ENCODE assay signal across 8 mouse cellular contexts in genomic region chr11:55031991-55032280, GRCm38 (mm10). TPM values are rescaled to one million over a fixed set of nuclear protein-coding genes. Genes with fewer than 3 reads are reported as not detected.
DNase-seq lines count a peak whose midpoint lies in the region; ATAC-seq lines count a peak whose summit lies in the region.

No protein-coding gene starts in this region.

- H3K36me3 ChIP-seq in lung, embryonic 15.5 days, result no peaks in the 10 kb centered on the region
- no peaks in the 10 kb centered on the region for H3K36me3 ChIP-seq in forebrain, embryonic 15.5 days
- no peaks in the 10 kb centered on the region for H3K36me3 ChIP-seq in limb, embryonic 15.5 days
- no peaks in the 10 kb centered on the region; the same call in 1 of the 2 replicates for H3K36me3 ChIP-seq in stomach, embryonic 14.5 days (ENCODE audit: control insufficient read depth, insufficient read depth, low read length)

- peak overlapping the region; percentile 60 for H3K9ac ChIP-seq in lung, embryonic 15.5 days
- H3K9ac ChIP-seq in forebrain, embryonic 15.5 days (replicated peaks), result peak overlapping the region; percentile 63; the same call in 1 of the 2 replicates
- H3K9ac ChIP-seq in limb, embryonic 15.5 days, result no peak overlapping the region
- H3K9ac ChIP-seq in stomach, embryonic 14.5 days (replicated peaks; ENCODE audit: low read depth, low read length), result peak overlapping the region; percentile 86

- H3K4me2 ChIP-seq in lung, embryonic 15.5 days, result peak overlapping the region; percentile 83
- H3K4me2 ChIP-seq in forebrain, embryonic 15.5 days (replicated peaks), result peak overlapping the region; percentile 98
- peak overlapping the region; percentile 74 for H3K4me2 ChIP-seq in limb, embryonic 15.5 days
- H3K4me2 ChIP-seq in stomach, embryonic 14.5 days (replicated peaks; ENCODE audit: low read depth, low read length), result peak overlapping the region; percentile 84

- no peaks in the 10 kb centered on the region for H3K27me3 ChIP-seq in lung, embryonic 15.5 days
- H3K27me3 ChIP-seq in forebrain, embryonic 15.5 days, result no peaks in the 10 kb centered on the region
- no peaks in the 10 kb centered on the region for H3K27me3 ChIP-seq in limb, embryonic 15.5 days
- no peaks in the 10 kb centered on the region for H3K27me3 ChIP-seq in stomach, embryonic 14.5 days (ENCODE audit: control insufficient read depth, insufficient read depth, low read length)

- DNase-seq in lung, postnatal 36 days, result no peak
- DNase-seq in thymus, postnatal 4 days, result no peak
- no peak for DNase-seq in urinary bladder, adult 18-20 months (ENCODE audit: low spot score in 2 of 2)
- DNase-seq in natural killer cell, adult 2 months (ENCODE audit: low spot score in 2 of 2), result no peak

- H3K4me3 ChIP-seq in lung, embryonic 15.5 days, result peak overlapping the region; percentile 73
- peak overlapping the region; percentile 61 for H3K4me3 ChIP-seq in forebrain, embryonic 15.5 days
- peak overlapping the region; percentile 69 for H3K4me3 ChIP-seq in limb, embryonic 15.5 days
- H3K4me3 ChIP-seq in stomach, embryonic 14.5 days (ENCODE audit: low read depth, low read length), result peak overlapping the region; percentile 65

- H3K4me1 ChIP-seq in lung, embryonic 15.5 days, result peaks cover 51% of the 10 kb centered on the region
- H3K4me1 ChIP-seq in forebrain, embryonic 15.5 days, result peaks cover 26% of the 10 kb centered on the region
- H3K4me1 ChIP-seq in limb, embryonic 15.5 days, result peaks cover 55% of the 10 kb centered on the region
- H3K4me1 ChIP-seq in stomach, embryonic 14.5 days (ENCODE audit: control insufficient read depth, insufficient read depth, low read length), result peaks cover 41% of the 10 kb centered on the region

- H3K27ac ChIP-seq in lung, embryonic 15.5 days, result peak overlapping the region; percentile 98
- H3K27ac ChIP-seq in forebrain, embryonic 15.5 days (replicated peaks), result 0 out of 2 replicates have a peak overlapping the region, but pooled peaks have one; percentile 28
- H3K27ac ChIP-seq in limb, embryonic 15.5 days, result peak overlapping the region; percentile 87
- peak overlapping the region; percentile 94 for H3K27ac ChIP-seq in stomach, embryonic 14.5 days (ENCODE audit: low read length)

- WGBS in lung, embryonic 15.5 days, result 0% methylated on average over 2 of the region's 4 CpGs
- WGBS in forebrain, embryonic 15.5 days, result 13% methylated on average over 4 of the region's 4 CpGs
- 8% methylated on average over 1 of the region's 4 CpGs for WGBS in limb, embryonic 15.5 days
- 15% methylated on average over 1 of the region's 4 CpGs for WGBS in stomach, embryonic 14.5 days

- H3K9me3 ChIP-seq in lung, embryonic 15.5 days, result no peaks in the 10 kb centered on the region
- H3K9me3 ChIP-seq in forebrain, embryonic 15.5 days, result no peaks in the 10 kb centered on the region
- no peaks in the 10 kb centered on the region for H3K9me3 ChIP-seq in limb, embryonic 15.5 days
- H3K9me3 ChIP-seq in stomach, embryonic 14.5 days (ENCODE audit: control insufficient read depth, low read depth, low read length), result no peaks in the 10 kb centered on the region

- peak; percentile 5 for ATAC-seq in lung, embryonic 15.5 days (ENCODE audit: borderline replicate concordance, extremely low read depth, low FRiP score, low TSS enrichment)
- ATAC-seq in forebrain, embryonic 15.5 days (replicated peaks), result no peak
- peak; percentile 1; the same call in 1 of the 2 replicates for ATAC-seq in limb, embryonic 15.5 days (ENCODE audit: insufficient number of reproducible peaks, low FRiP score, low TSS enrichment, low read depth)
- ATAC-seq in stomach, embryonic 14.5 days (ENCODE audit: insufficient number of reproducible peaks, insufficient read depth, low FRiP score, low read depth), result no peak

RNA-seq across cellular contexts. Expression of gene Anxa6, which starts 1.3 kb away (rescaled TPM):
- polyA plus RNA-seq in lung, embryonic 15.5 days (2015; fragmentation: Nextera tagmentation; extraction: Ambion mirVana), result 422 and 428 TPM in 2 replicates
- 39.9 and 40.8 TPM in 2 replicates for polyA plus RNA-seq in forebrain, embryonic 15.5 days (2015; fragmentation: Nextera tagmentation; extraction: Ambion mirVana)
- 380 and 403 TPM in 2 replicates for polyA plus RNA-seq in limb, embryonic 15.5 days (2015; fragmentation: Nextera tagmentation; extraction: Ambion mirVana)
- 400 and 419 TPM in 2 replicates for polyA plus RNA-seq in stomach, embryonic 14.5 days (2014; fragmentation: Nextera tagmentation; extraction: Ambion mirVana)

RNA-seq across cellular contexts. Expression of gene Ccdc69, which starts 46.0 kb away (rescaled TPM):
- 2.9 and 3.8 TPM in 2 replicates for polyA plus RNA-seq in lung, embryonic 15.5 days (2015; fragmentation: Nextera tagmentation; extraction: Ambion mirVana)
- polyA plus RNA-seq in forebrain, embryonic 15.5 days (2015; fragmentation: Nextera tagmentation; extraction: Ambion mirVana), result 0.32 and 0.34 TPM in 2 replicates
- 1.7 and 3.8 TPM in 2 replicates for polyA plus RNA-seq in limb, embryonic 15.5 days (2015; fragmentation: Nextera tagmentation; extraction: Ambion mirVana)
- 1.8 and 3.2 TPM in 2 replicates for polyA plus RNA-seq in stomach, embryonic 14.5 days (2014; fragmentation: Nextera tagmentation; extraction: Ambion mirVana)

Comparison
In these comparisons a context has a peak if more than half of its experiments do, and no peak if none do; other contexts are left out.
1. ATAC-seq: peak in lung, embryonic 15.5 days (single experiment) and limb, embryonic 15.5 days (single experiment); none in forebrain, embryonic 15.5 days (single experiment) and stomach, embryonic 14.5 days (single experiment).
2. H3K27ac ChIP-seq: peak in every context shown above with its lines; median percentile 98 in lung, embryonic 15.5 days; 94 in stomach, embryonic 14.5 days; 87 in limb, embryonic 15.5 days; 28 in forebrain, embryonic 15.5 days.
3. Peak in every context shown above with its lines, with median percentiles within 50 percentile points of each other: H3K4me2 ChIP-seq and H3K4me3 ChIP-seq.